Comparison of ENCODE assay signal across 8 mouse cellular contexts in the genomic region with DNA sequence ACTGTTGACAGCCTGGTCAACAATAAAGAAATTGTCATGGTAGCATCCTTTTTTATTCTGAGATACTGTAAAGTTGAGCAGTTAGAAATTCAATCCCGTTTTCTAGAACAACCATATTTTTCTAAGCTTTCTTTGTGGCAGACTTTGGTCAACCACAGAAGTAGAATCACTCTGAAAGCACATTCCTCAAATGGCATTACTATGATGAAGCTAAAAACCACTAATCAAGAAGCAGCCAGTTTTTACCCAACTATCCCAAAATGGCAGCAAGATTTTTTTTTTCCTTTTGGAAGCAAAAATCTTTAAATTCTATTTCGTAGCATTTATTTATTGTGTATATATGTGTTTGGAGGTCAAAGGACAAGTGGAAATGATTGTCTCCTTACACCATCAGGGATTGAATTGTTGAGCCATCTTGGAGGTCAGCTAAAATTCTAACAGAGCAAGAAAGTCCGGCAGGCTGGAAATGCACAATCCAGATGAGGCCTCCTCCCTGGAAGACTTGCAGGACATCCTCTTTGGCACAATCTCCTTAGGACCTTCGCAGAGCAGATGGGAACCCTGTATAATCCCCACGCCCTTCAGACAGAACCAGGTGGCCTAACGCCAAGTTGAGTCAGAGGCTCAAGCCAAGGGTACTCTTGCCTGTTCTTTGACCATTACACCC. TPM values are rescaled to one million over a fixed set of nuclear protein-coding genes. Genes with fewer than 3 reads are reported as not detected.
A peak's percentile ranks its signal among the peaks of the same experiment; 100 is the strongest.
DNase-seq lines count a peak whose midpoint lies in the region; ATAC-seq and TF ChIP-seq lines count a peak whose summit lies in the region.

No protein-coding gene starts in this region.

- peak overlapping the region; percentile 72 for H3K27ac ChIP-seq in left cerebral cortex, adult 2 months
- peak overlapping the region; percentile 94 for H3K27ac ChIP-seq in embryonic facial prominence, embryonic 10.5 days (replicated peaks)
- peak overlapping the region; percentile 89 for H3K27ac ChIP-seq in intestine, embryonic 15.5 days
- H3K27ac ChIP-seq in neural tube, embryonic 14.5 days (ENCODE audit: low read depth, low read length): peak overlapping the region; percentile 36

- 36% methylated on average over 6 of the region's 6 CpGs for WGBS in embryonic facial prominence, embryonic 10.5 days
- 24% methylated on average over 6 of the region's 6 CpGs for WGBS in intestine, embryonic 15.5 days
- WGBS in neural tube, embryonic 14.5 days: 33% methylated on average over 6 of the region's 6 CpGs

- H3K4me1 ChIP-seq in embryonic facial prominence, embryonic 10.5 days: peaks cover 20% of the 10 kb centered on the region
- peaks cover 13% of the 10 kb centered on the region; the same call in 1 of the 2 replicates for H3K4me1 ChIP-seq in intestine, embryonic 15.5 days (replicated peaks)
- H3K4me1 ChIP-seq in neural tube, embryonic 14.5 days (ENCODE audit: control insufficient read depth, insufficient read depth, low read length): peaks cover 15% of the 10 kb centered on the region; the same call in 1 of the 2 replicates

- no peaks in the 10 kb centered on the region for H3K9me3 ChIP-seq in embryonic facial prominence, embryonic 10.5 days
- H3K9me3 ChIP-seq in intestine, embryonic 15.5 days: no peaks in the 10 kb centered on the region
- H3K9me3 ChIP-seq in neural tube, embryonic 14.5 days (ENCODE audit: control insufficient read depth, low read length): no peaks in the 10 kb centered on the region

- no peaks in the 10 kb centered on the region for H3K36me3 ChIP-seq in embryonic facial prominence, embryonic 10.5 days (replicated peaks)
- no peaks in the 10 kb centered on the region for H3K36me3 ChIP-seq in intestine, embryonic 15.5 days
- no peaks in the 10 kb centered on the region for H3K36me3 ChIP-seq in neural tube, embryonic 14.5 days (ENCODE audit: control insufficient read depth, insufficient read depth, low read length)

- peak overlapping the region; percentile 94 for H3K4me3 ChIP-seq in left cerebral cortex, adult 2 months
- peak overlapping the region; percentile 85 for H3K4me3 ChIP-seq in embryonic facial prominence, embryonic 10.5 days
- peak overlapping the region; percentile 79 for H3K4me3 ChIP-seq in intestine, embryonic 15.5 days (replicated peaks)
- H3K4me3 ChIP-seq in neural tube, embryonic 14.5 days (ENCODE audit: low read depth, low read length): peak overlapping the region; percentile 86

- DNase-seq in left cerebral cortex, adult 2 months (ENCODE audit: extremely low spot score in 1 of 2, low spot score in 2 of 2): no peak
- no peak for DNase-seq in left cerebral cortex, adult 8-10 months (ENCODE audit: low spot score in 2 of 2)
- no peak for DNase-seq in embryonic facial prominence, embryonic 10.5 days (ENCODE audit: low spot score)
- DNase-seq in embryo, embryonic 11 days: no peak
- no peak for DNase-seq in kidney, adult 18-20 months
- DNase-seq in embryo, embryonic 9.5 days (ENCODE audit: extremely low spot score): no peak

- H3K9ac ChIP-seq in intestine, embryonic 15.5 days: peak overlapping the region; percentile 40; the same call in 1 of the 2 replicates
- H3K9ac ChIP-seq in neural tube, embryonic 14.5 days (replicated peaks; ENCODE audit: low read depth, low read length): no peak overlapping the region

- no peak for ATAC-seq in intestine, embryonic 15.5 days
- no peak for ATAC-seq in neural tube, embryonic 14.5 days (ENCODE audit: low read depth)

- H3K27me3 ChIP-seq in embryonic facial prominence, embryonic 10.5 days (replicated peaks; ENCODE audit: low read depth, poor library complexity, severe bottlenecking): no peaks in the 10 kb centered on the region
- H3K27me3 ChIP-seq in intestine, embryonic 15.5 days (replicated peaks): no peaks in the 10 kb centered on the region
- H3K27me3 ChIP-seq in neural tube, embryonic 14.5 days (ENCODE audit: control insufficient read depth, insufficient read depth, low read length): no peaks in the 10 kb centered on the region

- intact Hi-C loops in left cerebral cortex, adult 2 months (cut with DNase I): no loop called here

- no peak for TF ChIP-seq CTCF in left cerebral cortex, adult 2 months (IDR thresholded peaks at IDR 0.05)

- peak overlapping the region; percentile 66 for H3K4me2 ChIP-seq in intestine, embryonic 15.5 days (replicated peaks)
- peak overlapping the region; percentile 55 for H3K4me2 ChIP-seq in neural tube, embryonic 14.5 days (ENCODE audit: low read depth, low read length)

RNA-seq across cellular contexts. Expression of gene Lims1, which starts 0.8 kb away (rescaled TPM):
- 10 to 100 TPM; 22.4 to 22.8 TPM for total RNA-seq in left cerebral cortex, adult 2 months (2021)
- total RNA-seq in left cerebral cortex, adult 8-10 months (2022): 10 to 100 TPM; 20.2 to 24.4 (median 23.5) TPM
- polyA plus RNA-seq in embryonic facial prominence, embryonic 10.5 days (2016; fragmentation: Nextera tagmentation; extraction: Ambion mirVana): 107 and 108 TPM in 2 replicates
- 131 and 143 TPM in 2 replicates for polyA plus RNA-seq in intestine, embryonic 15.5 days (2015; fragmentation: Nextera tagmentation; extraction: Ambion mirVana)
- 48.3 and 61.6 TPM in 2 replicates for polyA plus RNA-seq in neural tube, embryonic 14.5 days (2014; fragmentation: Nextera tagmentation; extraction: Ambion mirVana)

Comparison
In these comparisons a context has a peak if more than half of its experiments do, and no peak if none do; other contexts are left out.
1. H3K27ac ChIP-seq: peak in every context shown above with its lines; median percentile 94 in embryonic facial prominence, embryonic 10.5 days; 89 in intestine, embryonic 15.5 days; 72 in left cerebral cortex, adult 2 months; 36 in neural tube, embryonic 14.5 days.